Mouse (Mus musculus): ENCODE measurements around the gene Ppm1l.

Ppm1l gene

DNA sequence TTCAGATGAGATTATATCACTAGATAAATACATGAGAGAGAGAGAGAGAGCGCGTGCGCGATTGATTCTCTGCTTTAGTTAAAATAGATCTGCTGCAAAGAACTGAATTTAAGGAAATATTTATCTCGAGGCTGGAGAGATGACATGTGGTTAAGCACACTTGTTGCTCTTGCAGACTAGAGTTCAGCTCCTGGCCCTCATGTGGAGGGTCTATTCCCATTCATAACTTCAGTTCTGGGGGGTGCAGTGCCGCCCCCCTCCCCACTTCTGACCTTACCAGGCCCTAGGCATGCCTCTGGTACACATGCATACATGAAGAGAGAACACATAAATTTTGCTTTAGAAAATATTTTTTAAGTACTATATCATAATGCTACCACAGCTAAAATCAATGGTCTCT lies 280.6 kb downstream of the Ppm1l start:
- no peak for DNase-seq (ENCODE audit: low spot score)

DNA sequence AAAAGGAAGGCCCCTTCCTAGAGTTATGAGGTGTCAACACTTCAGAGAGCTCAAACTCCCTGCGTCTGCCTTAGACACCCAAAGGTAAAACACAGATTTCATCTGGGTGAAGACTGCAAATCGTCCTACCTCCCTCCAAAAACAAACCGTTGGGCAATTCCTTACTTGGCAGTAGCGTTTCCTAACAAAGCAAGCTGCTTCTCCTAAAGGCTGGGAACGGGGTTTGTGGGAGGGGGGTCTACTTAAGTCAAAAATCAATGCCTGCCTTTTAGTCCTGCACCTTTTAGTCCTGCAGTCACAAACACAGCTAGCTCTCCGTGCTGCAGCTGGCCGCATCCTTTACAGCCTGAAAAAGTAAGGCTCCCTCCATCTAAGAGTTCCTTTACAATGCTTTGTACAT lies 281.2 kb downstream of the Ppm1l start:
- no peak for DNase-seq (ENCODE audit: low spot score)

DNA sequence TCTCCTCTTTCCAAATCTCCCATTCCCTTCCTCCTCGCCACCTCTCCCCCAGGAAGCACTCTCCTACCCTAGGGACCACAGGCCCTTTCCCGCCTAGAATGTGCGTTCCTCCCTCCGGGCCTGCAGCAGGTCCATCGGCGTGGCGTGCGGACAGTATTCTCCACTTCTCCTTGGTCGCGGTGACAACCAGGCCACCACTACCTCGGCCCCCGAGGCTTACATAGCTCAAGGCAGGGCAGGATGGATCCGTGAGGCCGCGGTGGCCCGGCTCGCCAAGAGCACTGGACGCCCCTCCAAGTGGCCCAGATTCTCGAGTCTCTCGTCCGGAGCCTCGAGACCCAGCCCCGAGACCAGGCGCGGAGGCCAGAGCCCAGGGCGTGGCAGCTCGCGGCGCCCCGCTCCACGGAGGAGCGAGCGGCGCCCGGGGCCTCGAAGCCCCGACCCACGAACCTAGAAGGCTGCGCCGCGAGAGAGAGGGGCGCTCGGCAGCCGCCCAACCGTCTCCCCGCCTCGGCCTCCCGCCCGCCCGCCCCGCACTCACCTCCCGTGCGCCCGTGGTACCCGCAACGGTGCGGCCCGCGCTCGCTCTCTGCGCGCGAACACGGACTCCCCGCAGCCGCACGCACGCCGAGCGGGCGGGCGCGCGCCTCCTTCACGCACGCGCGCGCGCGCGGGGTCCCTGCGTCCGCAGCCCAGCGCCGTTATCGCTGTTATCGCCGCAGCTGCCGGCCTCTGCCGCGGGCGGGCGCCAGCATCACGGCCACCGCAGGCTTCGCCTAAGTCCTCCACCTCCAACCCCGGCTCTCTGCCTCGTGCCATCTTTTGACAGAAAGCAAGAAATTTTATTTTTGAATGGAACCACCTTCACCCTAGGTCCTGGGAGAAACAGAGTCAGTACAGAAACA lies 281.9 kb downstream of the Ppm1l start, which contains the start of gene B3galnt1:
Gene B3galnt1, minus strand, starts transcription at position 700 of the 905 bp plus-strand sequence.
- DNase-seq (ENCODE audit: low spot score) = peak; percentile 80

DNA sequence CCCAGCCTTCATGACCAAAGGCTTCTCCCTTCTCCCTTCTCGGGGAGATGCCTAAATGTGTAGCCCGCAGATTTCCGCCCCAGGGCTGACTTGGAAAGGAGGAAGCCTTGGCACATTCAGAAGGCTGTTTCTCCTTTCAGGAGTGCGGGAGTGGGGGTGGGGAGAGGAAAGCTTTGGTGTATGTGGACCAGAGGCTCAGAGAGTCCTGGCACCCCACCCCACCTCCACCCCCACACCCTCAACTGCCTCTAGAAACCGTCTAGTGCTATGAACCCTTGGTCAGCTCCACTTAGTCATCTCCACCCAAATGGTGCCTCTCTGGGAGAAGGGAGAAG lies 282.5 kb downstream of the Ppm1l start:
- peak; percentile 35 for DNase-seq (ENCODE audit: low spot score)

DNA sequence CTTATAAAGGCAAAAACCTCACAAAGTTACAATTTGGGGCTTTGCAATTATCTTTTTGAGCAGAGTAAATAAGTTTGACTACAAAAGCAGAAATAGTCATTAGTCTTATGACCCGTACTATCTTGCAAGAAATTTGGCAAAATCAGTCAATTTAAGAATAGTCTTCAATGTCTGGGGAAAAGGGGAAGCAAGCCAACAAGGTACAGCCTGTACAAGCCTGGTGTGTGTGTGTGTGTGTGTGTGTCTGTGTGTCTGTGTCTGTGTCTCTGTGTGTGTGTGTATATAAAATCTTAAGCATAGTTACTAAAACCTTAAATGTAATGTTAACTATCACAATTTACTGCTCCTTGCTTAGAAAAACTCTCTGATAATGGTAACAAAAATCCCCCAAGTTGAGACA lies 290.3 kb downstream of the Ppm1l start:
- no peak for DNase-seq (ENCODE audit: low spot score)

DNA sequence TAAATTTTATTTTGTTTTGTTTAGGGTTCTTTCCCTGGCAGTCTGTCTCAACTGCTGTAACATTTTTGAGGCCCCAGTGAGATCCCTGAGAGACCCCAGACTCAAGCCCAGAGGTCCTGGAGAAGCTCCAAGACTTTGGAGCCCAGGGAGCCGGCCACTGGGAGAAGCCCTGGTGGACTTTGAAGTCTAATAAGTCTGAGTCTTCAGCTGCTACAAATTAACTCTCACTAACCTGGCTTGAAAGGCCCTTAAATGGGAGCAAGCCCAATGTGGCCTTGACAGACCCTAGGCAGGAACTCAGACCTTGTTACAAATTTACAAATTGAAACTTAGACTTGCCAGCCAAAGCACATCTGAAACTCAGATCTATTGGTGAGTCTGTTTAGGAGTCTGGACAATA lies 290.8 kb downstream of the Ppm1l start:
- no peak for DNase-seq (ENCODE audit: low spot score)

DNA sequence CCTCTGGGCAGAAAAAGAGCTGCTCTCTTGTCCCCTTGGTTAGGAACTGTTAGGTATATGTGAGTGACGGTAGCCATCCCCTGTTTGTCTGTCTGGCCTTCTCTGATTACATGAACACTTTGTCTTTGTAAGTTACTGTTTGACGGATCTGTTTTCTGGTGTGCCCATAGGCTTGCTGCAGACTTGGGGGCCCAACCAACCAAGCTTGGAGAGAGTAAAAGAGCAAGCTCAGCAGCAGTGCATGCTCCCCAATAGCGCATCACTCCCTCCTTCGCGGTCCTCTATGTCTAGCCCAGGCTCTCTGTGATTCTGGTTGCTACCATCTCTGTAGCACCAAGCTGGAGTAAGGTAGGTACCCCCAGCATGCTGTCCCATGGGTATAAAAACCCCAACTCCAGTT lies 291.2 kb downstream of the Ppm1l start:
- no peak for DNase-seq (ENCODE audit: low spot score)
